ENCODE assay signal across 18 mouse cellular contexts in the genomic region with DNA sequence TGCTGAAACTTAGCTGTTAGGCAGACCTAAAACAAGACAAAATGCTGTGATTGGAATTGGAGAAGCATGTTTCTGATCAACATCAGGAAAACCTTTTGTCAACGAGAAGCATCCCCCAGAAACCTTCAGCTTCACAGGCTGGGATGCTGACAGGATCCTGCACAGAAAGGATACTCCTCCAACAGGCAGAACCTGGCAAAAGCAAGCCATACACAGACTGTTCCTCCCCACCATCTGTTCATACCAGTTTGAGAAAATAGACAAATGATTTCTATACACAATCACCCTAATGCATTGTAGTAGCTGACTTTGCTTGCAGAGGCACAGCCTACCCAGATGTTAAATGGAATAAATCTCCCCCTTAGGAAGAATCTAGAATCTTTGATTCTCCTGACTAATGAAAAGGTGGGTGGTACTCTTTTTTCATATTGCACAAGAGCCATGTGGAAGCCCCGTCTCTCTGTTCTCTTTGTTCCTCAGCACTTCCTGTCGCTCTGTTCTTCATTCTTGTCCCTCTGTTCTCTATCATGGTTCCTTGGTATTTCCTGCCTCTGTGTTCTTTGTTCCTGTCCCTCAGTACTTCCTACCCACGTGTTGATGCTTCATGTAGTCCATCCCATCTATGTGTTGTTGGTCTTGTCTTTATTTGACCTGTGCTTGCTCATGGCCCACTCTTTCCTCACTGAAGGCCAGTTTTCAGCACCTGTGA. TPM values are rescaled to one million over a fixed set of nuclear protein-coding genes. Genes with fewer than 3 reads are reported as not detected.
DNase-seq lines count a peak whose midpoint lies in the region; ATAC-seq and TF ChIP-seq lines count a peak whose summit lies in the region.
"Had no signal": no experiment of that assay in that cellular context is flagged by ENCODE, and none has a peak within 500 bp of the region (broad histone marks: within the 10 kb centered on the region; RNA-seq: fewer than 3 reads in every experiment).

No protein-coding gene starts in this region.

- 83% methylated on average over 4 of the region's 4 CpGs for WGBS in forebrain, embryonic 14.5 days
- 84% methylated on average over 4 of the region's 4 CpGs for WGBS in forebrain, embryonic 11.5 days
- WGBS in forebrain, postnatal 0 days: 67% methylated on average over 4 of the region's 4 CpGs

- no peak overlapping the region for H3K4me2 ChIP-seq in forebrain, embryonic 14.5 days (ENCODE audit: low read length)
- H3K4me2 ChIP-seq in forebrain, embryonic 11.5 days (ENCODE audit: low read depth, low read length, severe bottlenecking): no peak overlapping the region
- H3K4me2 ChIP-seq in forebrain, postnatal 0 days (ENCODE audit: low read depth): no peak overlapping the region
- H3K4me2 ChIP-seq: embryonic facial prominence, embryonic 12.5 days; limb, embryonic 15.5 days; neural tube, embryonic 12.5 days had no signal

- DNase-seq in forebrain, embryonic 14.5 days (ENCODE audit: low spot score): peak; percentile 28
- no peak for DNase-seq in forebrain, embryonic 11.5 days (ENCODE audit: low spot score)
- DNase-seq in thymus, postnatal 25 days: peak; percentile 6
- DNase-seq in thymus, postnatal 36 days: no peak
- peak; percentile 48 for DNase-seq in forebrain, postnatal 0 days
- no peak for DNase-seq in embryo, embryonic 10 days (ENCODE audit: low spot score)
- DNase-seq in left cerebral cortex, postnatal 4 days: no peak
- DNase-seq: heart, adult 2 months; heart, postnatal 4 days; kidney, adult 11 months; right cerebral cortex, postnatal 14 days had no signal

- no peak overlapping the region for H3K9ac ChIP-seq in forebrain, embryonic 14.5 days (ENCODE audit: low read length)
- no peak overlapping the region for H3K9ac ChIP-seq in forebrain, embryonic 11.5 days (ENCODE audit: low read length)
- H3K9ac ChIP-seq in forebrain, postnatal 0 days: no peak overlapping the region
- H3K9ac ChIP-seq: embryonic facial prominence, embryonic 12.5 days; limb, embryonic 15.5 days; neural tube, embryonic 12.5 days had no signal

- H3K4me3 ChIP-seq in forebrain, embryonic 14.5 days (ENCODE audit: low read depth, low read length): no peak overlapping the region
- H3K4me3 ChIP-seq in forebrain, embryonic 11.5 days (ENCODE audit: low read depth, low read length): no peak overlapping the region
- H3K4me3 ChIP-seq in forebrain, postnatal 0 days (ENCODE audit: low read depth, low read length): no peak overlapping the region
- H3K4me3 ChIP-seq: embryonic facial prominence, embryonic 12.5 days; heart, adult 2 months; limb, embryonic 15.5 days; midbrain, embryonic 10.5 days; neural tube, embryonic 12.5 days had no signal

- intact Hi-C loops in left cerebral cortex, postnatal 4 days (cut with DNase I): no loop called here

- H3K9me3 ChIP-seq in forebrain, embryonic 14.5 days (replicated peaks; ENCODE audit: control insufficient read depth, low read length): no peaks in the 10 kb centered on the region
- no peaks in the 10 kb centered on the region for H3K9me3 ChIP-seq in forebrain, embryonic 11.5 days (ENCODE audit: control insufficient read depth, low read length)
- H3K9me3 ChIP-seq in forebrain, postnatal 0 days (ENCODE audit: low read length): no peaks in the 10 kb centered on the region
- H3K9me3 ChIP-seq: embryonic facial prominence, embryonic 12.5 days; limb, embryonic 15.5 days; midbrain, embryonic 10.5 days; neural tube, embryonic 12.5 days had no signal

- H3K36me3 ChIP-seq in forebrain, embryonic 14.5 days (ENCODE audit: control insufficient read depth, insufficient read depth, low read length): no peaks in the 10 kb centered on the region
- H3K36me3 ChIP-seq in forebrain, embryonic 11.5 days (ENCODE audit: control insufficient read depth, insufficient read depth, low read length): no peaks in the 10 kb centered on the region
- no peaks in the 10 kb centered on the region for H3K36me3 ChIP-seq in forebrain, postnatal 0 days (ENCODE audit: insufficient read depth)
- H3K36me3 ChIP-seq: embryonic facial prominence, embryonic 12.5 days; limb, embryonic 15.5 days; midbrain, embryonic 10.5 days; neural tube, embryonic 12.5 days had no signal

- H3K27ac ChIP-seq in forebrain, embryonic 14.5 days (ENCODE audit: low read depth, low read length): no peak overlapping the region
- H3K27ac ChIP-seq in forebrain, embryonic 11.5 days (ENCODE audit: low read depth, low read length): no peak overlapping the region
- H3K27ac ChIP-seq in forebrain, postnatal 0 days (ENCODE audit: low read depth, low read length): no peak overlapping the region
- H3K27ac ChIP-seq: embryonic facial prominence, embryonic 12.5 days; heart, adult 2 months; limb, embryonic 15.5 days; midbrain, embryonic 10.5 days; neural tube, embryonic 12.5 days had no signal

- H3K4me1 ChIP-seq in forebrain, embryonic 14.5 days (ENCODE audit: control insufficient read depth, insufficient read depth, low read length): no peaks in the 10 kb centered on the region
- H3K4me1 ChIP-seq in forebrain, embryonic 11.5 days (replicated peaks; ENCODE audit: control insufficient read depth, insufficient read depth, low read length): no peaks in the 10 kb centered on the region
- H3K4me1 ChIP-seq in forebrain, postnatal 0 days (ENCODE audit: insufficient read depth): no peaks in the 10 kb centered on the region
- H3K4me1 ChIP-seq: embryonic facial prominence, embryonic 12.5 days; midbrain, embryonic 10.5 days; neural tube, embryonic 12.5 days had no signal

- ATAC-seq in forebrain, embryonic 14.5 days: peak; percentile 42; the same call in 1 of the 2 replicates
- no peak for ATAC-seq in forebrain, embryonic 11.5 days (replicated peaks; ENCODE audit: low FRiP score)
- ATAC-seq in forebrain, postnatal 0 days: peak; percentile 78
- ATAC-seq in granulocyte monocyte progenitor cell, adult 5-6 weeks (replicated peaks; ENCODE audit: poor library complexity, severe bottlenecking): no peak; the same call in 1 of the 2 replicates
- ATAC-seq: lung, postnatal 0 days had no signal

- TF ChIP-seq CTCF in forebrain, postnatal 0 days (IDR thresholded peaks at IDR 0.05; ENCODE audit: low read depth): no peak

- no peaks in the 10 kb centered on the region for H3K27me3 ChIP-seq in forebrain, embryonic 14.5 days (replicated peaks; ENCODE audit: control insufficient read depth, insufficient read depth, low read length)
- H3K27me3 ChIP-seq in forebrain, embryonic 11.5 days (ENCODE audit: control insufficient read depth, insufficient read depth, low read length): no peaks in the 10 kb centered on the region
- no peaks in the 10 kb centered on the region for H3K27me3 ChIP-seq in forebrain, postnatal 0 days (ENCODE audit: insufficient read depth, low read length)
- H3K27me3 ChIP-seq: embryonic facial prominence, embryonic 12.5 days; limb, embryonic 15.5 days; neural tube, embryonic 12.5 days had no signal

RNA-seq across cellular contexts. Expression of a gene that starts 39.4 kb away (rescaled TPM):
- polyA plus RNA-seq in forebrain, embryonic 14.5 days (2014; fragmentation: Nextera tagmentation; extraction: Ambion mirVana): 5.3 and 5.9 TPM in 2 replicates
- 15.2 and 16.0 TPM in 2 replicates for polyA plus RNA-seq in forebrain, embryonic 11.5 days (2014; fragmentation: Nextera tagmentation; extraction: Ambion mirVana)
- total RNA-seq in forebrain, postnatal 0 days (2014; rRNA removed): 6.5 and 8.7 TPM in 2 replicates
- 2.6 and 3.6 TPM in 2 replicates for polyA plus RNA-seq in forebrain, postnatal 0 days (2015; fragmentation: Nextera tagmentation; extraction: Ambion mirVana)
- 18.3 and 25.9 TPM in 2 replicates for total RNA-seq in granulocyte monocyte progenitor cell, adult 5-6 weeks (2014; fragmentation: Nextera tagmentation)
- 17.9 and 25.9 TPM in 2 replicates for total RNA-seq in granulocyte monocyte progenitor cell, adult 5-6 weeks (2017)
- 1 to 10 TPM; 5.0 to 5.1 TPM for total RNA-seq in left cerebral cortex, postnatal 4 days (2021)
- total RNA-seq: MEL had no signal

Comparison
In these comparisons a context has a peak if more than half of its experiments do, and no peak if none do; other contexts are left out.
1. ATAC-seq: peak in forebrain, embryonic 14.5 days (single experiment) and forebrain, postnatal 0 days (single experiment); none in forebrain, embryonic 11.5 days (single experiment) and granulocyte monocyte progenitor cell, adult 5-6 weeks (single experiment).
2. DNase-seq: peak in forebrain, embryonic 14.5 days (single experiment), thymus, postnatal 25 days (single experiment) and forebrain, postnatal 0 days (single experiment); none in forebrain, embryonic 11.5 days (single experiment), thymus, postnatal 36 days (0 of 2), embryo, embryonic 10 days (single experiment) and left cerebral cortex, postnatal 4 days (single experiment).